Mouse (Mus musculus): Measurements from ENCODE around the gene Sco2. TPM values are rescaled to one million over a fixed set of nuclear protein-coding genes. Genes with fewer than 3 reads are reported as not detected.

Gene Sco2
- polyA plus RNA-seq (2012; rRNA removed) (19.8 and 27.2 TPM in 2 replicates), polyA plus RNA-seq (2014; fragmentation: Nextera tagmentation; extraction: Ambion mirVana) (7.5 and 10.3 TPM in 2 replicates)

GRCm38 (mm10) chr15:89373762-89374248 lies at the start of gene Sco2:
Sco2 (minus strand) TSS chr15:89373846.
- peaks cover 31% of the 10 kb centered on the region for H3K27me3 ChIP-seq (ENCODE audit: control insufficient read depth, insufficient read depth, low read length)
- H3K9ac ChIP-seq (ENCODE audit: low read depth, low read length, severe bottlenecking) = peak within 1 kb of the TSS; percentile 74
- H3K4me2 ChIP-seq (replicated peaks; ENCODE audit: low read depth, low read length, severe bottlenecking) = peak within 1 kb of the TSS; percentile 91
- no peaks in the 10 kb centered on the region for H3K9me3 ChIP-seq (ENCODE audit: control insufficient read depth, low read length)
- H3K36me3 ChIP-seq (ENCODE audit: control insufficient read depth, insufficient read depth, low read length) = peaks cover 39% of the 10 kb centered on the region
- DNase-seq (ENCODE audit: low spot score) = peak; percentile 79
- WGBS = under 1% methylated on average over 38 of the region's 42 CpGs
- H3K4me3 ChIP-seq (replicated peaks; ENCODE audit: low read length) = peak within 1 kb of the TSS; percentile 71
- TF ChIP-seq POLR2A (IDR thresholded peaks at IDR 0.05; ENCODE audit: borderline replicate concordance, extremely low read depth, insufficient read depth, insufficient read length) = 0 out of 2 replicates have a peak, but pooled peaks have one; percentile 21
- peaks cover 16% of the 10 kb centered on the region for H3K4me1 ChIP-seq (ENCODE audit: control insufficient read depth, insufficient read depth, low read length)
- H3K27ac ChIP-seq (replicated peaks; ENCODE audit: low read depth, low read length) = peak within 1 kb of the TSS; percentile 86
- ATAC-seq (ENCODE audit: low FRiP score, low read depth) = peak; percentile 82

DNA sequence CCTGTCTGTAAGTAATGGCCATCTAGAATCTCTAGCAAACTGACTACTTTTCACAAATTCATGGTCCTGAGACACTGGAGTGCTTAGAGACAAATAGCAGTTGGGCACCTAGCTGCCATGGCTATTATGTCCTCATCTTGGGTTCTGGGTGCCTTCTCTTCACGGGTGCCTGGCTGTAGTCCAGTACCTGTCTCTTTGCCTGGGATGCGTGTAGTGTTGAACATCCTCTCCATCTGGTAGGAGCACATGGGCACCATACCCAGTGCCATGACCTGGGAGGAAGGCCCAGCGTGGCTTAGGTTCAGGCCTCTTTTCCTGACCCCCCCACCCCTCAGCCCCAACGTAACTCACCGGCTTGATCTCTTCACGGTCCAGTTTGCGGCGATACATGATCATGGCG lies 48.3 kb upstream of the Sco2 start:
- WGBS = 87% methylated on average over 9 of the region's 9 CpGs
- TF ChIP-seq POLR2A (IDR thresholded peaks at IDR 0.05; ENCODE audit: borderline replicate concordance, extremely low read depth, insufficient read depth, insufficient read length) = no peak
- Histone ChIP-seq H3K27ac (replicated peaks; ENCODE audit: low read depth, low read length) (no peak overlapping the region), H3K36me3 (ENCODE audit: control insufficient read depth, insufficient read depth, low read length) (peaks cover 23% of the 10 kb centered on the region), H3K9me3 (ENCODE audit: control insufficient read depth, low read length) (no peaks in the 10 kb centered on the region), H3K27me3 (ENCODE audit: control insufficient read depth, insufficient read depth, low read length) (no peaks in the 10 kb centered on the region), H3K4me3 (replicated peaks; ENCODE audit: low read length) (no peak overlapping the region), H3K4me2 (replicated peaks; ENCODE audit: low read depth, low read length, severe bottlenecking) (no peak overlapping the region), H3K4me1 (ENCODE audit: control insufficient read depth, insufficient read depth, low read length) (no peaks in the 10 kb centered on the region), H3K9ac (ENCODE audit: low read depth, low read length, severe bottlenecking) (no peak overlapping the region)
- no peak for ATAC-seq (ENCODE audit: low FRiP score, low read depth)
- DNase-seq (ENCODE audit: low spot score) = no peak

- no peaks in the 10 kb centered on the region for H3K27me3 ChIP-seq (ENCODE audit: control insufficient read depth, insufficient read depth, low read length)
- no peak overlapping the region for H3K9ac ChIP-seq (ENCODE audit: low read depth, low read length, severe bottlenecking)
- H3K9me3 ChIP-seq (ENCODE audit: control insufficient read depth, low read length) = no peaks in the 10 kb centered on the region
- no peak overlapping the region for H3K4me2 ChIP-seq (replicated peaks; ENCODE audit: low read depth, low read length, severe bottlenecking)
- no peak overlapping the region for H3K4me3 ChIP-seq (replicated peaks; ENCODE audit: low read length)
- no peak overlapping the region for H3K27ac ChIP-seq (replicated peaks; ENCODE audit: low read depth, low read length)
- DNase-seq (ENCODE audit: low spot score) (no peak), ATAC-seq (ENCODE audit: low FRiP score, low read depth) (no peak)
- TF ChIP-seq POLR2A (IDR thresholded peaks at IDR 0.05; ENCODE audit: borderline replicate concordance, extremely low read depth, insufficient read depth, insufficient read length) = no peak
- 89% methylated on average over 8 of the region's 8 CpGs for WGBS
- no peaks in the 10 kb centered on the region for H3K4me1 ChIP-seq (ENCODE audit: control insufficient read depth, insufficient read depth, low read length)
- peaks cover 5% of the 10 kb centered on the region for H3K36me3 ChIP-seq (ENCODE audit: control insufficient read depth, insufficient read depth, low read length)
These were observed 41.6 kb upstream of the Sco2 start for GRCm38 (mm10) chr15:89415282-89415681.

- no peaks in the 10 kb centered on the region for H3K4me1 ChIP-seq (ENCODE audit: control insufficient read depth, insufficient read depth, low read length)
- H3K4me2 ChIP-seq (replicated peaks; ENCODE audit: low read depth, low read length, severe bottlenecking) = no peak within 1 kb of the TSS
- no peak within 1 kb of the TSS for H3K9ac ChIP-seq (ENCODE audit: low read depth, low read length, severe bottlenecking)
- no peak for TF ChIP-seq POLR2A (IDR thresholded peaks at IDR 0.05; ENCODE audit: borderline replicate concordance, extremely low read depth, insufficient read depth, insufficient read length)
- no peaks in the 10 kb centered on the region for H3K27me3 ChIP-seq (ENCODE audit: control insufficient read depth, insufficient read depth, low read length)
- no peak within 1 kb of the TSS for H3K27ac ChIP-seq (replicated peaks; ENCODE audit: low read depth, low read length)
- ATAC-seq (ENCODE audit: low FRiP score, low read depth) (no peak), DNase-seq (ENCODE audit: low spot score) (no peak)
- H3K4me3 ChIP-seq (replicated peaks; ENCODE audit: low read length) = no peak within 1 kb of the TSS
- 82% methylated on average over 21 of the region's 24 CpGs for WGBS
- H3K36me3 ChIP-seq (ENCODE audit: control insufficient read depth, insufficient read depth, low read length) = no peaks in the 10 kb centered on the region
- H3K9me3 ChIP-seq (ENCODE audit: control insufficient read depth, low read length) = no peaks in the 10 kb centered on the region
These were observed 36.5 kb upstream of the Sco2 start, which contains the start of gene Syce3 for GRCm38 (mm10) chr15:89410118-89410517. Syce3 (minus strand) TSS chr15:89410503.

DNA sequence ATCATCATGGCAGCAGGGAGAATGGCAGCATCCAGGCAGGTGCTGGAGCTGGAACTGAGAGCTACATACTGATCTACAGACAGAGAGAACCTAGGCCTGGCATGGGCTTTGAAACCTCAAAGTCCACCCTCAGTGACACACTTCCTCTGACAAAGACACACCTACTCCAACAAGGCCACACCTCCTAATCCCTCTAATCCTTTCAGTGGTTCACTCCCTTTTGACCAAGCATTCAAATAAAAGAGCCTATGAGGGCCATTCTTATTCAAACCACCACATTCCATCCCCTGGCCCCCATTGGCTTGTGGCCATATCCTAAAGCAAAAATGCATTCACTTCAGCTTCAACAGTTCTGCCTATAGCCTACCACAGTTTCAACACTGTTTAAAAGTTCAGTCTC lies 33.0 kb upstream of the Sco2 start:
- Histone ChIP-seq H3K27me3 (ENCODE audit: control insufficient read depth, insufficient read depth, low read length) (no peaks in the 10 kb centered on the region), H3K4me1 (ENCODE audit: control insufficient read depth, insufficient read depth, low read length) (no peaks in the 10 kb centered on the region), H3K4me3 (replicated peaks; ENCODE audit: low read length) (no peak overlapping the region), H3K27ac (replicated peaks; ENCODE audit: low read depth, low read length) (no peak overlapping the region), H3K9ac (ENCODE audit: low read depth, low read length, severe bottlenecking) (no peak overlapping the region), H3K36me3 (ENCODE audit: control insufficient read depth, insufficient read depth, low read length) (no peaks in the 10 kb centered on the region), H3K4me2 (replicated peaks; ENCODE audit: low read depth, low read length, severe bottlenecking) (no peak overlapping the region), H3K9me3 (ENCODE audit: control insufficient read depth, low read length) (no peaks in the 10 kb centered on the region)
- DNase-seq (ENCODE audit: low spot score) (no peak), ATAC-seq (ENCODE audit: low FRiP score, low read depth) (no peak)
- TF ChIP-seq POLR2A (IDR thresholded peaks at IDR 0.05; ENCODE audit: borderline replicate concordance, extremely low read depth, insufficient read depth, insufficient read length) = no peak
